Mouse (Mus musculus): ENCODE measurements around the gene Daam1. TPM values are rescaled to one million over a fixed set of nuclear protein-coding genes. Genes with fewer than 3 reads are reported as not detected.

Daam1 gene
- polyA plus RNA-seq, 1 experiment: 26.2 TPM

DNA sequence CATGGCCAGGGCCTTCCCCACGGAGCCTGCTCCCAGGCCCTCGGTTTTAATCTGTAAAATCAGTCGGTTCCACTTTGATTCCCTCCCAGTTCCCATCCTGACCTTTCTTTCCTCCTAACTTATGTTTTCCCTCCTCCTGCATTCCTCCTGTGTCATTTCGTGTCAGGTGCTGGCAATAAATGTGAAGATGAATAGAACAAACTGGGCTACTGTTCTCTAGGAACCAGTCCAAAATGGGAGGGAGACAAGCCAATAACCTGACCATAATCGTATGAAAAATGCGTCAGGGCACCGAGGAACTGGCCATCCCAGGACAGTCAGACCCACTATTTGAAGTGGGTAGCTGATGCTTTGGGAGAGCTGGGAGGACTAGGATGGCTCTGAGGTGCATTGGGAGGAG, 79.4 kb downstream of the Daam1 start:
- H3K4me1 ChIP-seq (ENCODE audit: control insufficient read depth, insufficient read depth, low read length): peaks cover 10% of the 10 kb centered on the region
- peak overlapping the region; percentile 29; the same call in 1 of the 2 replicates for H3K27ac ChIP-seq (ENCODE audit: insufficient read depth, low read length)
- no peak overlapping the region for H3K4me3 ChIP-seq (ENCODE audit: insufficient read depth, low read length)
- TF ChIP-seq POLR2A (IDR thresholded peaks at IDR 0.05; ENCODE audit: extremely low read depth, insufficient read depth, low read length): no peak
- no peak for TF ChIP-seq CTCF (IDR thresholded peaks at IDR 0.05; ENCODE audit: extremely low read depth, insufficient read depth, low read length)

DNA sequence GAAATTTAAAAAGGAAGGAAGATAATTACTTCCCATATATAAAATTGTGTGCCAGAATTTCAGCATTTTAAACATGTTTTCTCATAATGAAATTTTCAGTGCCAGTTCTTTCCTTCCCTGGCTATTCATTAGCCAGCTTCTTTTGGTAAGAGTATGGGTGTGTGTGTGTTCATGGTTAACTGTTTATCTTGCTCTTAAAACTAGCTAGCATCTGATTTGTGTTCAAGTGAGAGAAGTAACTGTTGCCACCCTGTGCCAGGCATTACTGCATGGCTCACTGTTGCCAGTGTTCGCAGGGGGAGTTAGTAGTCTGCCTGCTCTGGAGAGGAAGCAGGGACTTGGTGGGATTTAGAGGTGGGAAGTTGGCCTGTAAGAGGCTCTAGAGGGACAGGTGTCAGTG, 81.4 kb downstream of the Daam1 start:
- Histone ChIP-seq H3K27ac (ENCODE audit: insufficient read depth, low read length) (no peak overlapping the region), H3K4me3 (ENCODE audit: insufficient read depth, low read length) (no peak overlapping the region), H3K4me1 (ENCODE audit: control insufficient read depth, insufficient read depth, low read length) (peaks cover 6% of the 10 kb centered on the region)
- TF ChIP-seq POLR2A (IDR thresholded peaks at IDR 0.05; ENCODE audit: extremely low read depth, insufficient read depth, low read length) (no peak), CTCF (IDR thresholded peaks at IDR 0.05; ENCODE audit: extremely low read depth, insufficient read depth, low read length) (no peak)

DNA sequence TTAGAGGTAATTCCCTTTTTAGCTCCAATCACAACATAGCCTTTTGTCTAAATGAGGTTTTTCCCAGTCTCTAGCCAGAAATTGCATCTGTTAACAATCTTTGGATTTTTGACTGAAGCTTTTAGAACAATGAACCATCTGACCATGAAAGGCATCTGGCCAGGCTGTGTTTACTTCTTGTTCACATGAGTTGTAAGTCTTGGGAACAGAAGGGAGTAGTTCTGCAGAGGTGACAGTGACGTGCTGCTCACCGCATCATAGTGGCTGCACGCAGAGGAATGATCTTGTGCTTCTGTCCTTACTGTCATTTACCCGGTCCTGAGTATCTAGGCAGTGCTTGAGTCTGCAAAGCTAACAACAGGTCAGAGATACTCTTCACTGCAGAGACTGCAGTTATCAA, 88.3 kb downstream of the Daam1 start:
- Histone ChIP-seq H3K4me1 (ENCODE audit: control insufficient read depth, insufficient read depth, low read length) (peaks cover 3% of the 10 kb centered on the region), H3K27ac (ENCODE audit: insufficient read depth, low read length) (no peak overlapping the region), H3K4me3 (ENCODE audit: insufficient read depth, low read length) (no peak overlapping the region)
- TF ChIP-seq POLR2A (IDR thresholded peaks at IDR 0.05; ENCODE audit: extremely low read depth, insufficient read depth, low read length) (no peak), CTCF (IDR thresholded peaks at IDR 0.05; ENCODE audit: extremely low read depth, insufficient read depth, low read length) (no peak)

DNA sequence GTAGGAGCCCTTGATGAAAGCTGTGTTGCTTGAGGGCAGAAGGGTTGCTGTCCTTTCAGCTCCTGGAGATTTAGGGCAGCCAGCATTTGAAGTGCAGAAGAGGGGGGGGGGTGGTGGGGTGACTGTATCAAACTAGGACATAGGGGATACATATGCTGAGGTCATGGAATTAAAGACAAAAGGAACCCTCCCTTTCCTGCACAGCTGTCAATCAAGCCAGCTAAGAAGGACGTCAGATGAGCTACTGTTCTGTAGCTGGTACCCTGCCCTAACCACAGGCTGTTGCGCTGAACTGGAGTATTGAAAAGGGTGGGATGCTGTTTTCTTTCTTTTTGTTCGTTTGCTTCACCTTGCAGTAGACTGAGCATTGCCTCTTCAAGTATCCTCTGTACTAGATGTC, 89.1 kb downstream of the Daam1 start:
- no peak overlapping the region for H3K27ac ChIP-seq (ENCODE audit: insufficient read depth, low read length)
- H3K4me1 ChIP-seq (ENCODE audit: control insufficient read depth, insufficient read depth, low read length): peaks cover 3% of the 10 kb centered on the region
- TF ChIP-seq POLR2A (IDR thresholded peaks at IDR 0.05; ENCODE audit: extremely low read depth, insufficient read depth, low read length) (no peak), CTCF (IDR thresholded peaks at IDR 0.05; ENCODE audit: extremely low read depth, insufficient read depth, low read length) (no peak)
- no peak overlapping the region for H3K4me3 ChIP-seq (ENCODE audit: insufficient read depth, low read length)

DNA sequence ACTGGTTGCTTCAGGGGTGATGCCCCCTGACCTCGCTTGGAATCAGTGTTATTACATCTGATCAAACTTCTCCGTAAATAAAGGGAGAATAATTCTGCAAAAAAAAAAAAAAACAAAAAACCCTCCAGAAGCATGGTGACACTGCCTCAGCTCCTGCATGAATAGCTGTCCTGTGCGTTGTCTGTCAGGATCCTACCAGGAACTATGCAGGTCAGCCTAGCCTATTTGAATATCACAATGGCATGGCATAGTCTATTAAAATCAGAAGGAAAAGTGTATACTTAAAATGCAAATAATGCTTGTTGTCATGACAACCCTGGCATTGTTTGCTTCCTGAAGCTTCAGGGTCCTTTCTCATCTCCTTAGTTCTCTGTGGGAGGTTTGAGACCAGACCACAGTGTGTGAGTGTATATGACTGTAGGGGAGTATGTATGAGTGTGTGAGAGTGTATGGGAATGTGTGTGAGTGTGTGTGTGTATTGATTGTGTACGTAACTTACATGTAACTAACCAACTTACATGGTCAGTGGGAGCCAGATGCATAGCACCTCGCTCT, 92.0 kb downstream of the Daam1 start:
- peaks cover 3% of the 10 kb centered on the region for H3K4me1 ChIP-seq (ENCODE audit: control insufficient read depth, insufficient read depth, low read length)
- TF ChIP-seq CTCF (IDR thresholded peaks at IDR 0.05; ENCODE audit: extremely low read depth, insufficient read depth, low read length) (no peak), POLR2A (IDR thresholded peaks at IDR 0.05; ENCODE audit: extremely low read depth, insufficient read depth, low read length) (no peak)
- no peak overlapping the region for H3K4me3 ChIP-seq (ENCODE audit: insufficient read depth, low read length)
- H3K27ac ChIP-seq (ENCODE audit: insufficient read depth, low read length): no peak overlapping the region

DNA sequence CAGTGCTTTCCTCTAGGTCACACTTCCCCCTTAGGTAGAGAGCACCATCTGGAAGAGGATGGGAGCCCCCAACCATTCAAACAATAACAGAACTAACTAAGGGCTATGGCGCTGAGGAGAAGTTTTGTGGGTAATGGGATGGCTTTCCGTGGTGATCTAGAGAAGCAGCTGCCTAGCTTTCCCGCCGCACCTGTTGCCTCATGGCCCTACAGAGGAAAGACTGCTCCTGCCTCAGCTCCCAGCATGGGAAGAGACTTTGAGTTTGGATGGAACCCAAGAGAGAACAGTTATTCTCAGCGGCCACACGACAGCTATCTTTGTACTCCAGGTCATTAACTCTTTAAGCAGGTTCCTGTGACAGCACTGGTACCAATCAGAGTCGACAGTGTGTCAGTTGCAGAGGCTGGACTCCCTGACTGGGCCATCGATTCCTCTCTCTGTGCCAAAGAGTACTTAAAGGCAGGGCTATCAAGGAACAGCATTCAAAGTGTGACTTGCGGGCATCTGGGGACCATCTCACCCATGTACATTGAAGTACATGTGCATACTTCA, 94.2 kb downstream of the Daam1 start:
- H3K4me3 ChIP-seq (ENCODE audit: insufficient read depth, low read length): no peak overlapping the region
- no peak overlapping the region for H3K27ac ChIP-seq (ENCODE audit: insufficient read depth, low read length)
- TF ChIP-seq POLR2A (IDR thresholded peaks at IDR 0.05; ENCODE audit: extremely low read depth, insufficient read depth, low read length) (no peak), CTCF (IDR thresholded peaks at IDR 0.05; ENCODE audit: extremely low read depth, insufficient read depth, low read length) (no peak)
- peaks cover 3% of the 10 kb centered on the region; the same call in 1 of the 2 replicates for H3K4me1 ChIP-seq (ENCODE audit: control insufficient read depth, insufficient read depth, low read length)

DNA sequence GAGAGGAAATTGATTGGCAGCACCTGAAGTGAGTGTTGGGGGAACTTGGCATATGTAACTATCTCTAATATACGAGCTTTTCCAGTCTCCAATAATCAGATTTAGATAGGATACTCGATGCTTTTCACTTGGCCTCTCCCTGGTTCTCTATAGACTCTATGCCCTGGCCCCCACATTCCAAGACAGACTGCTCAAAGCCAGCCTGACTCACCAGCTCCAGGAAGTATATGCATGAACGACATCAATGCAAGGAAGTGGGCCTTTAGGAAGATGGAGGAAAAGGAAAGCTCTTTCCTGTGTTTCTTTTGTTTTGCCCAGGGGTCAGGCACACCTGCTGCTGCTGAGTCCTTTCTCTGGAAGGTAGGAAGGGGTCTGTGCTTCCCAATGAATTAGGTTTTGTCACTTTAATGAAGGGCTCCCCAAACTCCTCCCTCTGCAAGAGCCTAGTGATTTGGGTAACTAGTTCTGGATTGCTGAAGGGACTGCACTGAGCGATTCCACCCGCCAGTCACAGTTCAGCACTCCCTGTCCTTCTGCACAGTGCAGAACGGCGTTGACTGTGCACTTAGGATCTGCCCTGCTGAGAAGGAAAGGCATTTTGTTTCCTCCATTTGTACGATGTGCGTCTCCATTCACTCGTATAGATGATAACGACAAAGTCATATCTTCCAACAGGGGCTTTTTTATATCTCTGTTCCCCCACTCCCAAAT, 95.3 kb downstream of the Daam1 start:
- no peak for TF ChIP-seq POLR2A (IDR thresholded peaks at IDR 0.05; ENCODE audit: extremely low read depth, insufficient read depth, low read length)
- peaks cover 3% of the 10 kb centered on the region; the same call in 1 of the 2 replicates for H3K4me1 ChIP-seq (ENCODE audit: control insufficient read depth, insufficient read depth, low read length)
- H3K27ac ChIP-seq (ENCODE audit: insufficient read depth, low read length): no peak overlapping the region
- no peak overlapping the region for H3K4me3 ChIP-seq (ENCODE audit: insufficient read depth, low read length)

DNA sequence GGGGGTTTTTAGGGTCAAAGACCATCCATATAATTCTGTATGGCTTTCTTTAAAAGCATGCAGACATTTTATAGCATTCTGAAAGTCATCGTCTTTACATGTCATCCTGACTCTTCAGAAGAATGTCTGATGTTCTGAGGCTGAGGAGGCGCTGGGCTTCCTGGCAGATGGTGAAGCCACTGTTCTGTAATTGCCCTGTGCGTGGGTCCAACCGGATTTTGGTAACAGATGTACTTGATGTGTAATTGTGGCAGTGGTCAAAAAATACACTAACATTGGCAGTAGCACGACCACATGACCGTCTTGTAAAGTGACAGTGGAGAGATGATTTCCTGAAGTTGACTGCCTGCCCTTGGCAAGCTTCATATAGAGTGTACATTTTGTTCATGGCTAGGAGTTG, 97.2 kb downstream of the Daam1 start:
- peaks cover 3% of the 10 kb centered on the region; the same call in 1 of the 2 replicates for H3K4me1 ChIP-seq (ENCODE audit: control insufficient read depth, insufficient read depth, low read length)
- H3K27ac ChIP-seq (ENCODE audit: insufficient read depth, low read length): no peak overlapping the region
- TF ChIP-seq POLR2A (IDR thresholded peaks at IDR 0.05; ENCODE audit: extremely low read depth, insufficient read depth, low read length) (no peak), CTCF (IDR thresholded peaks at IDR 0.05; ENCODE audit: extremely low read depth, insufficient read depth, low read length) (no peak)
- H3K4me3 ChIP-seq (ENCODE audit: insufficient read depth, low read length): no peak overlapping the region

DNA sequence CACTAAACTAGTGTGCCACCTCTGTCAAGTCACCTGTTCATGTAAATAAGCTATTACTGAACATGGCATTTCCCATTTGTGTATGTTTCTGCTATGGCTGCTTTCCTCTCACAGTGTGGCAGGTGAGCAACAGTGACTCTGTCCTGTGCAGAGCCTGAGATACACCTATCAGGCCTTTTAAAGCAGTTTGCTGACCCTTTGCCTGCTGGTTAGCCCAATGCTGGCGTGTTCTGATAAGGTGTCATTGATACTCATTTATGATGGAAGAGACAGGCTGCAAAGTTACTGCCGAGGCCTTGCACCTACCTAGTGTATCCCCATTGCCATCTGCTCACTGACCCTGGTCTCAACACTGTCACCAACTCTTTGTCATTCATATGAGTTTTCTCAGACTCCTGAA, 99.0 kb downstream of the Daam1 start:
- Histone ChIP-seq H3K4me1 (ENCODE audit: control insufficient read depth, insufficient read depth, low read length) (peaks cover 7% of the 10 kb centered on the region; the same call in 1 of the 2 replicates), H3K27ac (ENCODE audit: insufficient read depth, low read length) (no peak overlapping the region), H3K4me3 (ENCODE audit: insufficient read depth, low read length) (no peak overlapping the region)
- TF ChIP-seq POLR2A (IDR thresholded peaks at IDR 0.05; ENCODE audit: extremely low read depth, insufficient read depth, low read length) (no peak), CTCF (IDR thresholded peaks at IDR 0.05; ENCODE audit: extremely low read depth, insufficient read depth, low read length) (no peak)

All from cortical plate, adult 2 months (tissue).